Mouse (Mus musculus): ENCODE measurements around the gene Ifna6.
A peak's percentile ranks its signal among the peaks of the same experiment; 100 is the strongest.

Ifna6 gene

DNA sequence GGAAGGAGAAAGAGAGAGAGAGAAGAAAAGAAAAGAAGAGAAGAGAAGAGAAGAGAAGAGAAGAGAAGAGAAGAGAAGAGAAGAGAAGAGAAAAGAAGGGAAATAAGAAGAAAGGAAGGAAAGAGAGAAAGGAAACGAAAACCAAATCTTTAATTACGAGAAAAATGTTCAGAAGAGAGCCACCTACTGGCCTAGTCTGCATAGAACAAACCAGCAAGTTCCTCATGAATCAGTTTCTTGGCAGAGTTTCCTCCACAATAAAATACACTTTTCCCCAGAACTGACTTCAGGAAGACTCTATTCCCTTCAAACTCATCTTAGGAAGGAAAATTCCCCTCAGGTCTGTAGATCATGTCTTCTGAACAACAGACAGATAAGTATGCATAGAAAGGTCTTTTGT is 18.1 kb downstream of the Ifna6 start:
- DNase-seq (ENCODE audit: low read depth): peak; percentile 47

DNA sequence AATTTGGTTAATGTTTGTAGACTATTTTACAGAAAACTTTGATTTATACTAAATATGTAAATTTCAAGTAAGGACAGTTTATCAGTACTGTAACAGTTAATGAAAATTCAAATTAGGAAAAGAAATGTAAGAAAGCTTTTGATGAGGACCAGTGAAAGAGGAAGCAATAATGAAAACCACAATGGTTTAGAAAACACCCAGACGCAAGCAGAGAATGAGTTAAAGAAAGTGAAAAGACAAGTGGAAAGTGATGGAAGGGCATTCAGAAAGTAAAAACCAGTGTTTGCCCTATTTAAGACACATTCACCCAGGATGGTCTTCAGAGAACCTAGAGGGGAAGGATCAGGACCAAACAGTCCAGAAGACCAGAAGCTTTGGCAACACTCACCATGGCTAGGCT is 22.5 kb downstream of the Ifna6 start, which contains the start of gene Ifna1:
Ifna1 (plus strand) TSS at position 390 of the 400 bp plus-strand sequence.
- DNase-seq (ENCODE audit: low read depth): no peak

DNA sequence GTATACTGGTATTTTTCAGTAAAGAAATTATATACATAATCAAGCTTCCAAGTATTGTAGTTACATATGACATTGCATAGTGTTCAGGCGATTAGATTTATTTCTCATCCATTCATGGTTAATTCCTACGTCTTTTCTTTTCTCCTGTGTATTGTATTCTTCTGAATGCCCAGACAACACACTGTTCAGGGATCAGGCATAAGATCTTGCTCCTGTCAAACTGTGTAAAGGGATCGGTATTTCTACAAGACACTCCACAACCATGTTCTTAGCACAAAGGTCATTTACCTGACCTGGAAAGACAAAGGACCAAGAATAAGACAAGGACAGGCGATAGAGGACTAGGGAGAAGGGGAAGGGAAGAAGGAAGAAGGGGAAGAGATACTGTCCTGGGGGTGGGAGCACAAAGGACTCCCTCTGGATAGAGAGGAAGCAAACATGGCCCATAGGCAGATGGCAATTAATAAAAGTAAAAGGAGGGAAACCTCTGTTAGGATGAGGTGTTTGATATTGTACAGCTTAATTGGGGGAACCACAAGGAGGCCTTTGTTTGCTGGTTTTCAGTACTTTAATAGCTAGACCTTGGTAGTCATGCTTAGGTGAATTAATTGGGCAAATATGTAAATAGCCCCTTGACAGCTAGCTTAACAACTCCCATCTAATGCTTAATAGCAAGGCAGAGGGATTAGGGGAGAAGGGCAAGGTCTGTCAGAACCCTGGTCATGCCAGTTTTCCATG is 24.0 kb downstream of the Ifna6 start:
- no peak for DNase-seq (ENCODE audit: low read depth)

DNA sequence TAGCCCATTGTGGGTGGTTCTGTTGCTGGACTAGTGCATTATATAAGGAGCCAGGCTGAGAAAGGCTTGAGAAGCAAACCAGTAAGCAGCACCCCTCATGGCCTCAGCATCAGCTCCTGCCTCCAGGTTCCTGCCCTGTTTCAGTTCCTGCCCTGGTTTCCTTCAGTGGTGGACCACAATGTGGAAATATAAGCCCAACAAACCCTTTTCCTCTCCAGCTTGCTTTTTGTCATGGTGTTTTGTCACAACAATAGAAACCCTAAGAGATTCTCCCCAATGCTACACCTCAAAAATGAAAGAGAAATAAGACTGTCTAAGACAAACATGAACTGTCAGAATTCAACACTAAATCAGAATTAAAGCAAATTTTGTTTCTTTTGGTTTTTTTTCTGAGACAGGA is 32.0 kb downstream of the Ifna6 start:
- no peak for DNase-seq (ENCODE audit: low read depth)

DNA sequence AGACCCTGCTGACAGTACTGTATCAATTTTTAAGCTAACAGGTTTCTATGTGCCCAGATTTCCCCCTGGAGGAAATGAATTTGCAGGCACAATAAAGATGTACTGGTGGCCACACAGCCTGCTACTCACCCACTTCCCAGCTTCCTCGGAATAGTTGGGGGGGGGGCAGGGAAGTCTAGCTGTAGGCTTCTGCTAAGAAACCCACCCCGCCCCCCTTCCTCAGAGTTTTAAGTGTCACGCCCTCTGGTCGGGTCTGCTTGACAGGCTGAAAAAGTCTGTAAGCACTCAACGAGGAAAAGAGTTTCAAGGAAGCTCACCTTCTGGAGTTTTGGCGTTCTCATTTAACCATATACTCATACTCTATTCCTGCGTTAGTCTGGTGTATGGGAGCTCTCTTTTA is 36.1 kb downstream of the Ifna6 start:
- DNase-seq (ENCODE audit: low read depth): no peak

DNA sequence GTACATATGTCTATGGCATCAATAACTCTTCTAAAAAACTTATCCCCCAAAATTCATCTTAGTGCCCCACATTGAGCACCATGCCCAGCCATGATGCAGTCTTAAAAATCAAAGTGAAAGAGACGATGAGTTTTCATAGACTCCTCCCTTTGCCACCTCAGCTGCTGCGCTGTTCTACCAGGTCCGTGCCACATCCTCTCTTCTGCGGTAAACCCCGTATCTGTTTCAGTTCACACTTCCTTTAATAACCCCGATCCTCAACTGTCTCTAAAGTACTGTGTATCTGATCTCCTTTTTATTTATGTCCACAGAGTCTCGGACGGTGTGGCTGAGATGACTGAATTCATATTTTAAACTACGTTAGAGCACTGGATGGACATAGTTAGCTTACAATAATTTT is 37.4 kb downstream of the Ifna6 start:
- peak; percentile 91 for DNase-seq (ENCODE audit: low read depth)

DNA sequence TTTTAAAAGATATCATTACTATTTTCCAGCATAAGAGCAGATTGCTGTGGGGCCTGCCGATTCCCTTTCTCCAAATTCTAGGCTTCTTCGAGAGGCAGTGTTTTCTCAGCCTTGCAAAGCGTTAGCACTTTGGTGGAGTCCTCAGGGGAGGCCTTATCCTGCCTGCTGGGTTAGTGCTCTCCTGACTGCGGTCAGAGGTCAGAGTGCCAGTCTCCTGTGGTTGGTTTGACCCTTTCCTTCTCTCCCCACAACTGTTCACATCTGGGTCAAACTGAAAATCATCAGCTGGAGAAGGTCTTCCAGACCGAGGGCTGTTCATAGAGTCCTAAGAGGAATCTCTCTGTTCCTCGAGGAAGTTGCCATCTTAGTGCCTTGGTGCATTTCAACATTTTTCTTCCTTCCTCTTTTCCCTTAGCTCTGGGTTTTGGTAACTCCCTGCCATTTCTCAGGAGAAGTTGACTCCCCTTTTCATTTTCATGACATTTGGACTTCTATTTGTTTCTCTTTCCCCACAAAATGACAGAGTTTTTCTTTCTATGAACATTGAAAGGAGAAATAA is 37.9 kb downstream of the Ifna6 start:
- DNase-seq (ENCODE audit: low read depth): no peak

DNA sequence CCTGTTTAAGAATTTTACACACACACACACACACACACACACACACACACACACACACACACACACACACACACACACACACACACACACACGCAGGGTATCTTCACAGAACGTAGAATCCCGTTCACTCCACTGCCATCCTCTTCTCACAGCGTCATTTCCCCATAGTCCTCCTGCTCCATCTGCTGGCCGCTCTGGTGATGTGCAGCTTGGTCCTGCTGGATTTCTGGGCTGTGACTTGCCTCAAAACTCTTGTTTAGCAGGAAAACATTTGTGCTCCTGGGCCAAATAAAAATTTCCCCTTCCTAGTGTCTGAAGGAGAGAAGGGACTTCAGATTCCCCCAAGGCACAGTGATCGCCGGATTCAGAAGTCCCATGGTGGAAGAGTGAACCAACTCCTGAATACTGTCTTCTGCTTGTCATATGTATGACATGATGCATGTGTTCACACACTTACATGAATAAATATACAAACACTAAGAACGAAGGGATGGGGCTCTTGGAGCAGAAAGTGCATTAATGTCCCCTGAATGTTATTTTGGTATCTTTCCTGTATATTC is 40.2 kb downstream of the Ifna6 start:
- peak; percentile 92 for DNase-seq (ENCODE audit: low read depth)

DNA sequence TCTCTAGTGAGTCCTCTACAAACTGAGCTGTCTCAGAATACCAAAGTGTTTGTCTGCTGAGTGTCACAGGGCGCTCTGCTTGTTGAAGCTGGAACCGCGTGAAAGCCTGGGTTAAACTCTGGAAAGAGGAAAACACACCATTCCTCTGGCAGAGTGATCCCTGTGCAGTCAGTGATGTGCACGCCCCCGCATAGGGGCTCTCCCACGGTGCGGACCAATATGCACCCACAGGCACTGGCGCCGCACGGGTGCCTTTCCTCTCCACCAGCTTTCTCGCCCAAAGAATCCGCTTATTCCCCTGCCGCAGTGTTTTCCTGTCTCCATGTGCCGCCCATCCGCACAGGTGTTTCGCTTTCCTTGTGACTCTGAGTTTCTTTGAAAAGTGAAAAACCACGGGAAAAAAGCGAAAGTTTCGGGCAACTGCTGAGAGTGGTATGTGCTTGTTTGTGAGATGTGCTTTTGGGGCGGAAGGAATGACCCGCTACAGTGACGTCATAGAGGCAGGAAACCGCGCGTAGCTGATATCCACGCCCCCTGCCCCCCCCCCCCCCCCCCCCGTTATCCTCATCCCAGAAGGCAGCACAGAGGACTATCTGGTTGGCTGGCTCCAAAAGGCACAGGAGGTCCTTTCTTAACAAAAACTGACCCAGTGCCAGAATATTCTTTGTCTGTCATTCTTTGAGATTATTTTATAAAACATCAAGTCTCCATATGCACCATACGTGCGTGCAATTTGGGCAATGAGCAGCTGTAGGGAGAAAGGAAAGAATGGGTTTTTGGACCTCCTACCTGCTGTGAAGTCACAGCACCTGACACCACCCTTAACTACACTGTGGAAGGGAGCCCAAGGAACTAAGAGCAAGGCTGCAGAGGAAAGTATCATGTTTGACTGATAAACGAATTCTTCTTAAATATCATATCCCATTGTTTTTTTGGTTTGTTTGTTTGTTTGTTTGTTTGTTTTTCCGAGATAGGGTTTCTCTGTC is 41.0 kb downstream of the Ifna6 start:
- DNase-seq (ENCODE audit: low read depth): peak; percentile 93

DNA sequence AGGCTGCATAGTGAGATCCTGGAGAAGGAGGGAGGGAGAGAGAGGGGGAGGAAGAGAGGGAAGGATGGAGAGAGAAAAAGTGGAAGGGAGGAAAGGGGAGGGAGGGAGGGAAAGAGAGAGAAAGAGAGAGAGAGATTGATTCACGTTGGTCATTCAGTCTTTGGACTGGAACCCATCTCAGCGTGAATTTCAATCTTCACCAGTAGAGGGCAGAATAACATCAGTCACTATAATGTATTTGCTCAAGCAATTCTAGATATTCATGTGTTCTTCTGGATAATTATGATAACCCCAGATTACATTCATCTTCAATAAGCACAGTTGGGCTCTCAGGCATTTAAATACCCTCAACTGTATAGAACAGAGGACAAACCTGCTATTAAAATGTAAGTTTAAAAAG is 45.5 kb downstream of the Ifna6 start:
- peak; percentile 82 for DNase-seq (ENCODE audit: low read depth)

DNA sequence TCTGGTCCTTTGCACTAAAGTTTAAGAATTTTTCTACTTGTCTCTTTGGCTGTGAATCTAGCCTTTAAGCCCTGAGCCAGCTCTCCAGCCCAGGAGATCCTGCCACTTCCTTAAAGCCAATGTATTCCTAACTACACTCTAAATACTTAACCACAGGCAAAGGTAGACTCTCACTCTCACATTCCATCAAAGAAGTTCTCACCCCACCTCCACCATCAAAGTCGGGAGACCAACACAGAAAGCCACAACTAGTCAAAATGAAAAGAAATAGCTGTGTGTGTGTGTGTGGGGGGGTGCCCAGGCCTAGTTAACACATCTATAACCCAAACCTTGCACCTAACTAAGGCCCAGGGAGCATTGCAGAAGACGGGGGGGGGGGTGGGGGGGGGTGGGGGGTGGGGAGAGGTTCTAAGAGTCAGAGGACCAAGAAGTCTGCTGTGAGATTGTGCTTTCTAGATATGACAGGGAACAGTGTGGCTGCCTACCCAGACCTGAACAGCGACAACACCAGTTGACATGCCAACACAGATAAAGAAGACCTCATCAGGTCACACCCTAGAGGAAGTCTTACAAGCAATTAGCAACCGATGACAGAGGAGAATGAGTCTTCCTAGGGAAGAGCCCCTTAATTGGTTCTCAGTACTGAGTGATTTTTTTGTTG is 48.3 kb downstream of the Ifna6 start:
- DNase-seq (ENCODE audit: low read depth): peak; percentile 60

DNA sequence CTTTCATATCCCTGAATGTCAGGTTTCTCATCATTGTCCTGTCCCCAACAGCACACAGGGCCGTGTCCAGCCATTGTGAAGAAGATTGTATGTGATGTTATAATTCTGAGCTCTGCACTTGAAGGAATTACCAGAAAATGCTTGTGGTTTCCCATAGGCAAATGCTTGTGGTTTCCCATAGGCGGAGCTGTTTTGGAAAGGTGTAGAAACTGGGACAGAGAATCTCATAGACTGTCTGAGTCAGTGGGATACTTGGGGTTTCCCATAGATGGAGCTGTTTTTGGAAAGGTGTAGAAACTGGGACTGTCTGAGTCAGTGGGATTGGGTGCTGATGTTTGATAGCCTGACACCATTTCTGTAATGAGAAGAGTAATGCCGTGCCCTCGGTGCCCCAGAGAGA is 49.3 kb downstream of the Ifna6 start:
- peak; percentile 39 for DNase-seq (ENCODE audit: low read depth)
